Mouse (Mus musculus) forebrain, embryonic 11.5 days (tissue): ENCODE results near the gene Trim2. TPM values are rescaled to one million over a fixed set of nuclear protein-coding genes. Genes with fewer than 3 reads are reported as not detected.

ENCODE experiments used
- ATAC-seq: fragments of 200-750 bp; cut with Nextera tagmentation; replicated peaks from 2 replicates; pipeline ENCODE4 v1.8.0; 2017; ENCODE audit warnings: moderate TSS enrichment; ENCODE audit not compliant: low FRiP score
- DNase-seq: peaks from one replicate; pipeline ENCODE4 v3.0.0-alpha.2; 2017; ENCODE audit warnings: low spot score
- H3K27ac ChIP-seq: fragments of 300-500 bp; sonication (generic); 2 replicates; pipeline ENCODE4 v1.5.1; 2014; ENCODE audit warnings: low read depth, low read length
- H3K27me3 ChIP-seq: fragments of 300-500 bp; sonication (generic); 2 replicates; pipeline ENCODE4 v1.6.1; 2014; ENCODE audit warnings: mild to moderate bottlenecking, low read length, mixed read lengths; ENCODE audit not compliant: control insufficient read depth, insufficient read depth
- H3K36me3 ChIP-seq: fragments of 300-500 bp; sonication (generic); 2 replicates; pipeline ENCODE4 v1.6.1; 2014; ENCODE audit warnings: mild to moderate bottlenecking, low read length, moderate library complexity, mixed read lengths; ENCODE audit not compliant: control insufficient read depth, insufficient read depth
- H3K4me1 ChIP-seq: fragments of 300-500 bp; sonication (generic); replicated peaks from 2 replicates; pipeline ENCODE4 v1.6.1; 2014; ENCODE audit warnings: low read length, mixed read lengths; ENCODE audit not compliant: control insufficient read depth, insufficient read depth
- H3K4me2 ChIP-seq: fragments of 300-500 bp; sonication (generic); 2 replicates; pipeline ENCODE4 v1.6.1; 2014; ENCODE audit warnings: low read depth, mild to moderate bottlenecking, low read length, moderate library complexity, mixed read lengths; ENCODE audit not compliant: severe bottlenecking
- H3K4me3 ChIP-seq: fragments of 300-500 bp; sonication (generic); 2 replicates; pipeline ENCODE4 v1.5.1; 2014; ENCODE audit warnings: low read depth, low read length
- H3K9ac ChIP-seq: fragments of 300-500 bp; sonication (generic); 2 replicates; pipeline ENCODE4 v1.6.1; 2014; ENCODE audit warnings: low read length
- H3K9me3 ChIP-seq: fragments of 300-500 bp; sonication (generic); 2 replicates; pipeline ENCODE4 v1.6.1; 2016; ENCODE audit warnings: low read length, mixed read lengths; ENCODE audit not compliant: control insufficient read depth
- WGBS: fragments of 180-500 bp; shearing (Covaris S2); extraction: QIAGEN DNeasy Blood & Tissue Kit; methylation state at CpG from one replicate; pipeline ENCODE4 v1.1.7; 2014; 5-methylcytosine and 5-hydroxymethylcytosine counted together
- polyA plus RNA-seq: library from polyadenylated mRNA; unstranded; fragments of >200 nt; fragmentation: Nextera tagmentation; extraction: Ambion mirVana; gene quantifications from 2 replicates; pipeline ENCODE4 v1.2.1, GENCODE M21; 2014

The Trim2 gene
- polyA plus RNA-seq, 1 experiment from 2014 or later: 70.3 TPM

GRCm38 (mm10) chr3:84205650-84206049, 101.0 kb downstream of the Trim2 start:
- H3K4me2 ChIP-seq: no peak overlapping the region
- ATAC-seq: no peak
- peaks cover 1% of the 10 kb centered on the region for H3K4me1 ChIP-seq
- H3K27me3 ChIP-seq: no peaks in the 10 kb centered on the region
- H3K27ac ChIP-seq: no peak overlapping the region
- no peaks in the 10 kb centered on the region for H3K9me3 ChIP-seq
- no peak overlapping the region for H3K9ac ChIP-seq
- no peak for DNase-seq
- 89% methylated on average over 6 of the region's 6 CpGs for WGBS
- H3K36me3 ChIP-seq: 0 out of 2 replicates have a peak, but pooled peaks cover 3% of the 10 kb centered on the region
- H3K4me3 ChIP-seq: no peak overlapping the region

- no peak overlapping the region for H3K4me3 ChIP-seq
- 0 out of 2 replicates have a peak, but pooled peaks cover 3% of the 10 kb centered on the region for H3K36me3 ChIP-seq
- WGBS: 86% methylated on average over 5 of the region's 5 CpGs
- peaks cover 4% of the 10 kb centered on the region for H3K4me1 ChIP-seq
- H3K4me2 ChIP-seq: no peak overlapping the region
- H3K9me3 ChIP-seq: no peaks in the 10 kb centered on the region
- ATAC-seq (no peak), DNase-seq (no peak)
- H3K9ac ChIP-seq: no peak overlapping the region
- H3K27me3 ChIP-seq: no peaks in the 10 kb centered on the region
- H3K27ac ChIP-seq: no peak overlapping the region
These were observed 102.0 kb downstream of the Trim2 start for GRCm38 (mm10) chr3:84204640-84205039.

GRCm38 (mm10) chr3:84200559-84201420, 105.9 kb downstream of the Trim2 start:
- ATAC-seq: peak; percentile 82
- peak overlapping the region; percentile 68 for H3K27ac ChIP-seq

GRCm38 (mm10) chr3:84199516-84199915, 107.2 kb downstream of the Trim2 start:
- Histone ChIP-seq H3K9ac (no peak overlapping the region), H3K27me3 (no peaks in the 10 kb centered on the region), H3K9me3 (no peaks in the 10 kb centered on the region), H3K4me2 (no peak overlapping the region), H3K27ac (no peak overlapping the region), H3K4me1 (peaks cover 4% of the 10 kb centered on the region), H3K36me3 (no peaks in the 10 kb centered on the region), H3K4me3 (no peak overlapping the region)
- DNase-seq (no peak), ATAC-seq (no peak)
- 96% methylated on average over 9 of the region's 9 CpGs for WGBS

More at GRCm38 (mm10) chr3:84200559-84201420, 105.9 kb downstream of the Trim2 start:
- 59% methylated on average over 13 of the region's 13 CpGs for WGBS
- Histone ChIP-seq H3K4me1 (peaks cover 4% of the 10 kb centered on the region), H3K36me3 (0 out of 2 replicates have a peak, but pooled peaks cover 3% of the 10 kb centered on the region), H3K4me2 (no peak overlapping the region), H3K27me3 (no peaks in the 10 kb centered on the region), H3K4me3 (no peak overlapping the region), H3K9ac (no peak overlapping the region), H3K9me3 (no peaks in the 10 kb centered on the region)
- peak; percentile 66 for DNase-seq

- H3K4me3 ChIP-seq: no peak overlapping the region
- no peaks in the 10 kb centered on the region for H3K9me3 ChIP-seq
- WGBS: 93% methylated on average over 3 of the region's 3 CpGs
- no peak overlapping the region for H3K4me2 ChIP-seq
- H3K36me3 ChIP-seq: no peaks in the 10 kb centered on the region
- peaks cover 4% of the 10 kb centered on the region for H3K4me1 ChIP-seq
- H3K9ac ChIP-seq: no peak overlapping the region
- H3K27ac ChIP-seq: no peak overlapping the region
- H3K27me3 ChIP-seq: no peaks in the 10 kb centered on the region
- no peak for DNase-seq
- no peak for ATAC-seq
These were observed 108.4 kb downstream of the Trim2 start for GRCm38 (mm10) chr3:84198229-84198628.

- 50% methylated on average over 4 of the region's 4 CpGs for WGBS
These were observed 112.8 kb downstream of the Trim2 start for GRCm38 (mm10) chr3:84193881-84194280.

GRCm38 (mm10) chr3:84191141-84191881, 115.4 kb downstream of the Trim2 start:
- peaks cover 2% of the 10 kb centered on the region; the same call in 1 of the 2 replicates for H3K27me3 ChIP-seq
- DNase-seq: no peak
- no peak overlapping the region for H3K4me2 ChIP-seq
- no peak overlapping the region for H3K9ac ChIP-seq
- 0 out of 2 replicates have a peak, but pooled peaks cover 2% of the 10 kb centered on the region for H3K4me1 ChIP-seq
- H3K36me3 ChIP-seq: no peaks in the 10 kb centered on the region; the same call in 1 of the 2 replicates
- no peak overlapping the region for H3K27ac ChIP-seq
- no peak overlapping the region for H3K4me3 ChIP-seq
- 51% methylated on average over 21 of the region's 21 CpGs for WGBS
- H3K9me3 ChIP-seq: no peaks in the 10 kb centered on the region
- 0 out of 2 replicates have a peak, but pooled peaks have one; percentile 30 for ATAC-seq

More at GRCm38 (mm10) chr3:84193881-84194280, 112.8 kb downstream of the Trim2 start:
- peak; percentile 35 for DNase-seq
- Histone ChIP-seq H3K9me3 (no peaks in the 10 kb centered on the region), H3K4me2 (no peak overlapping the region), H3K27ac (no peak overlapping the region), H3K9ac (no peak overlapping the region), H3K27me3 (peaks cover 2% of the 10 kb centered on the region; the same call in 1 of the 2 replicates), H3K4me3 (no peak overlapping the region), H3K36me3 (no peaks in the 10 kb centered on the region; the same call in 1 of the 2 replicates), H3K4me1 (0 out of 2 replicates have a peak, but pooled peaks cover 2% of the 10 kb centered on the region)
- no peak for ATAC-seq

GRCm38 (mm10) chr3:84190513-84191061, 116.1 kb downstream of the Trim2 start:
- Histone ChIP-seq H3K27ac (no peak overlapping the region), H3K4me3 (no peak overlapping the region)

More at GRCm38 (mm10) chr3:84190513-84191061, 116.1 kb downstream of the Trim2 start:
- Histone ChIP-seq H3K9ac (no peak overlapping the region), H3K4me1 (0 out of 2 replicates have a peak, but pooled peaks cover 2% of the 10 kb centered on the region), H3K27me3 (peaks cover 2% of the 10 kb centered on the region; the same call in 1 of the 2 replicates), H3K4me2 (no peak overlapping the region), H3K9me3 (no peaks in the 10 kb centered on the region), H3K36me3 (no peaks in the 10 kb centered on the region; the same call in 1 of the 2 replicates)
- DNase-seq: no peak
- ATAC-seq: peak; percentile 53; the same call in 1 of the 2 replicates
- WGBS: 29% methylated on average over 41 of the region's 41 CpGs
